Mouse (Mus musculus): Measurements from ENCODE around the gene Faf1. TPM values are rescaled to one million over a fixed set of nuclear protein-coding genes. Genes with fewer than 3 reads are reported as not detected.

Faf1 gene
- polyA plus RNA-seq, 1 experiment from 2014 or later, result 19.3 TPM

- Histone ChIP-seq H3K36me3 (no peaks in the 10 kb centered on the region), H3K27me3 (no peaks in the 10 kb centered on the region), H3K4me1 (replicated peaks) (no peaks in the 10 kb centered on the region), H3K9me3 (replicated peaks) (no peaks in the 10 kb centered on the region), H3K4me3 (no peak overlapping the region), H3K9ac (no peak overlapping the region), H3K4me2 (no peak overlapping the region), H3K27ac (no peak overlapping the region)
- ATAC-seq (replicated peaks; ENCODE audit: insufficient number of reproducible peaks, insufficient read depth, low FRiP score, low read depth), result no peak
- WGBS, result 92% methylated on average over 1 of the region's 1 CpGs
Measured at GRCm38 (mm10) chr4:110006044-110006443, 329.7 kb downstream of the Faf1 start.

Other genes starting within 250 kb of the Faf1 start
- gene Rnf11, start 191.9 kb upstream of the Faf1 start, polyA plus RNA-seq (2015; fragmentation: Nextera tagmentation; extraction: Ambion mirVana), result 45.8 and 48.0 TPM in 2 replicates
- not detected in 2 replicates for gene 4930522H14Rik, start 145.3 kb upstream of the Faf1 start, polyA plus RNA-seq (2015; fragmentation: Nextera tagmentation; extraction: Ambion mirVana)
- gene Cdkn2c, start 9.4 kb upstream of the Faf1 start, polyA plus RNA-seq (2015; fragmentation: Nextera tagmentation; extraction: Ambion mirVana), result 17.1 and 17.5 TPM in 2 replicates